Mouse (Mus musculus): ENCODE data around the gene Tsen54. TPM values are rescaled to one million over a fixed set of nuclear protein-coding genes. Genes with fewer than 3 reads are reported as not detected.
A peak's percentile ranks its signal among the peaks of the same experiment; 100 is the strongest.

Gene Tsen54
- total RNA-seq, 2 experiments from 2014 or later: 5.8 to 7.8 TPM

DNA sequence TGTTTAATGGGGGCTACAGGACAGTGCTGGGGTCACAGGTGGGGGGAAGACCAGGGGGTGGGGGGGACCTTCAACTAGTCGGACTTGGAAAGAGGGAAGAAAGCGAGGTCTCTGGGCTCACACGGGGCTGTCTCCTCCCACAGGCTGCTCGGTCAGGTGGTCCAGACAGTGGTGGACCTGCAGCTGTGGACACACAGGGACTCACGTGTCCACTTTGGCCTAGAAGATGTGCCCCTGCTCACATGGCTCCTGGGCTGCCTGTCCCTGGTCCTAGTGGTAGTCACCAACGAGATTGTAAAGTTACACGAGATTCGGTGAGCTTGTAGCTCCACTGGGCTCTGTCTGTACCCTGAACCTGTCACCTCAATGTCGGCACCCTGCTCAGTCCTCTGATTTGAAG, 16.9 kb upstream of the Tsen54 start:
- DNase-seq: no peak
- intact Hi-C loops (cut with DNase I; ENCODE audit: low total_unique reads): no loop called here

DNA sequence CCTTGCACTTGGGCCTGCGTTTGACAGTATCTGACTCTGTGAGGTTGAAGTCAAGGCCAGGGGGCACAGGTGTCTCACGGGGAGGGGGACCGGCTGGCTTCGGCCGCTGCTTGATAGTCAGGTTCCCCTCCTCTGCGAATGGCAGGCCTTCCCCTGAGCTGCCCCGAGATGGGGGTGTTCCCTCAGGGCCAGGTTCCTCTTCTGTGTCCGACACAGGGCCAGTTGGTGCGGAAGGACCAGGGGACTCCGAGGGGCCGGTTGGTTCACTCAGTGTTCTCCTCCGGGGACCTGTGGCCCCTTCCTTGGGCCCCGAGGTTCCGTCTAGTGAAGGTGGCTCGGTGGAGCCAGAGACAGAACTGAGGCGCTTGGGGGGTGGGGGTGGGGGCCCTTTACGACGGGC, 13.5 kb upstream of the Tsen54 start:
- DNase-seq: no peak
- intact Hi-C loops (cut with DNase I; ENCODE audit: low total_unique reads): no loop called here

DNA sequence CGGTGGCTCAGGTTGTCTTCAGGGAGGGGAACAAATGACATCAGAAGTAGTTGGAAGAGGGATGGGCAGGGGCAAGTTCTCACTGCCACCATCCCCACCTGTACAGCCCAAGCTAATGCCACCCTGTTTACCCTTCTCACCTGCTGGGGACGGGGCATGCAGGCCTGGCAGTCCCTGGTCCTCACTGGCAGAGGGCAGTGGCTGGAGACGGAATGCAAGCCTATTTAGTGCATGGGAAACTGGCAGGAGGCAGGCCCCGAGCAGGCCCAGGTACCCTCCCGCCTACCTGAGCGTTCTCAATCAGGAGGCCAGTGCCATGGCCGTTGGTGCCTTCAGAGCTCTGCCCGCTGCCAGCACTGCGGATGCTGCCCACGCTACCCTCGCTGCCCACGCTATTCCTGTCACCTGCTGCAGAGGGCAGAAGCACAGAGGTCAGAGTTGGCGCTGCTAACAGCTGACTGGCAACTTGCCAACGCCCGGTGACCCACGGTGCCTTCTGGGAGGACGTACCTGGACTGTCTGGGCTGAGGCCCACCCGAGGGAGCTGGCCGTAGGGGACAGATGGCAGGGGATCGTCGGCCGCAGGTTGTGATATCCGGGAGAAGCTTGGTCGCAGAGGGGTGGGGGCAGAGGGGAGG, 11.3 kb upstream of the Tsen54 start:
- no peak for DNase-seq
- intact Hi-C loops (cut with DNase I; ENCODE audit: low total_unique reads): no loop called here

DNA sequence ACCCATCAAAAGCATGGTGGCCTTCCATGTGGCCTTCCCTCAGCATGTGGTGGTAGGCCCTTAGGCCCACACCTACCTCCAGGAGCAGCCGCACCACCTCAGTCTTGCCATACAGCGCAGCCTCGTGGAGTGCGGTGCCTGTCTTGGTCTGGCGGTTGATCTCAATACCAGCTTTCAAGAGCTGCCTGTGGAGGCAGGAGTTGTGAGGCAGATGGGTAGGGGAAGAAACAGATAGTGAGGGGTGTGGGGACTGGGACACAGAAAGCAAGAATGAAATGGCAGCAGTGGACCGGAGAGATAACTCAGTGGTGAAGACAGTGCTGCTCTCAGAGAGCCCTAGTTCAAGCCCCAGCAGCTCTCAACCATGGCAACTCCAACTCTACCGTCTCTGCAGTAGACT, 9.5 kb upstream of the Tsen54 start:
- DNase-seq: no peak
- intact Hi-C loops (cut with DNase I; ENCODE audit: low total_unique reads): no loop called here

DNA sequence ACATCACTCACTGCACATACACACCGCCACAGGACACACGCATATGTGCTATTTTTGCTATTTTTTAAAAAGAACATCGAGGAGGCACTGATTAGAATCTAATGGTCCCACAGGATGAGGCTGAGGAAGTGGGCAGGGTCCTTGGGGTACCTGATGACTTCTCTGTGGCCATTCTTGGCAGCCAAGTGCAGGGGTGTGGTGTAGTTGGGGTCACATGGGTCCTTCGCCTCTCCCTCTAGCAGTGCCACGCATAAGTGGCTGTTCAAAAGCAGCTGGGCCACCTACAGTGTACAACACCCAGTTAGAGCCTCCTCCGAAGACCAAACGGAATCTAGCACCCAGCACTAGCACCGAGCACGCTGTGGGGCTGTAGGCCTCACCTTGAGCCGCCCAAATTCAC, 8.4 kb upstream of the Tsen54 start:
- intact Hi-C loops (cut with DNase I; ENCODE audit: low total_unique reads): no loop called here
- DNase-seq: no peak

- intact Hi-C loops (cut with DNase I; ENCODE audit: low total_unique reads): no loop called here
- DNase-seq: no peak
Measured at GRCm38 (mm10) chr11:115807306-115807705, 7.2 kb upstream of the Tsen54 start.

DNA sequence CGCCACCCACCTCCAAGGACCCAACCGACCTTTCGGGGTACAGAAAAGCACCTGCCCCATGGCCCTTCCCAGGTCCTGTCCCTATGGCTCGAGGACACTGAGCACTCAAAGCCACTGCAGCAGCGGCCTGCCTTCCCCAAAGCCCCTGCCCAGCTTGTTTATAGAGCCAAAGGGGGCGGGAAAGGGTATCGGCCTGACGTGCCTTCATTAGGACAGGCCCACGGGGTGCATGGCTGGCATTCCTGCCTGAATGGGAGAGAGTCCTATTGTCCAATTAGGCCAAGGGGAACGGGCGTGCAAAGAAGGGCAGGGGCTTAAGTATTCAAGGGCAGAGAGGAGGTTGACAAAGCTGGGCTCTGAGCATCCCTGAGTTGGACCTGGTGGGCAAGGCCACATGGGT, 6.6 kb upstream of the Tsen54 start:
- no peak for DNase-seq
- intact Hi-C loops (cut with DNase I; ENCODE audit: low total_unique reads): no loop called here

GRCm38 (mm10) chr11:115808696-115809310, 5.7 kb upstream of the Tsen54 start:
- intact Hi-C loops (cut with DNase I; ENCODE audit: low total_unique reads): no loop called here
- no peak for DNase-seq

- DNase-seq: no peak
- intact Hi-C loops (cut with DNase I; ENCODE audit: low total_unique reads): no loop called here
Measured at GRCm38 (mm10) chr11:115809311-115809781, 5.2 kb upstream of the Tsen54 start.

DNA sequence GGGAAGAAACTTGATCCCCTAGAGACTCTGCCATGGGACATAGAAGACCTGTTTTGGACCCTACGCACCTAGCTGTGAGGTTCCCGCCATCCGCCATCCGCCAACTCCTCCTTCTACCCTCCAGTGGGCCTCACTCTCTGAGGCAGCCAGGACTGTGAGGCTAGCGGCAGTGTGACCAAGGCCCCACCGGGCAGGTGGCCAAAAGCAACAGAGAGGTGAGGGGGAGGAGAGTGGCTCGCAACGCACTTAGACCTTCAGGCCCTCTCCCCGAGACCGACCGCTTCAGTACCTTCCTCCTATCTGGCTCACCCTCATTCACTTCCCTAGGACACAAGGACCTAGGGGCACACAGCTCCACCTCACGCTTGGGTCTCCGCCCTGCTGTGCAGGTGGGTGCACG, 4.1 kb upstream of the Tsen54 start:
- intact Hi-C loops (cut with DNase I; ENCODE audit: low total_unique reads): loop anchor here (10.0 kb wide), 1 partner anchor 166 kb away; no protein-coding TSS in a partner anchor
- no peak for DNase-seq

GRCm38 (mm10) chr11:115811381-115812093, 3.0 kb upstream of the Tsen54 start:
- no peak for DNase-seq
- intact Hi-C loops (cut with DNase I; ENCODE audit: low total_unique reads): loop anchor here (10.0 kb wide), 1 partner anchor 167 kb away; no protein-coding TSS in a partner anchor

- no peak for DNase-seq
Measured at GRCm38 (mm10) chr11:115812095-115812494, 2.4 kb upstream of the Tsen54 start.

GRCm38 (mm10) chr11:115812533-115813420, 1.7 kb upstream of the Tsen54 start:
- no peak for DNase-seq
- intact Hi-C loops (cut with DNase I; ENCODE audit: low total_unique reads): loop anchor here (10.0 kb wide), 1 partner anchor 168 kb away; no protein-coding TSS in a partner anchor

More at GRCm38 (mm10) chr11:115812095-115812494, 2.4 kb upstream of the Tsen54 start:
- intact Hi-C loops (cut with DNase I; ENCODE audit: low total_unique reads): loop anchor here (10.0 kb wide), 1 partner anchor 167 kb away; no protein-coding TSS in a partner anchor

- intact Hi-C loops (cut with DNase I; ENCODE audit: low total_unique reads): loop anchor here (2.0 to 10.0 kb wide), 2 partner anchors 91 to 169 kb away; no protein-coding TSS in a partner anchor
Measured at GRCm38 (mm10) chr11:115813507-115814296, 822 bp upstream of the Tsen54 start, which contains the start of gene Caskin2. TSS of gene Caskin2 (minus strand) at chr11:115813639.

DNA sequence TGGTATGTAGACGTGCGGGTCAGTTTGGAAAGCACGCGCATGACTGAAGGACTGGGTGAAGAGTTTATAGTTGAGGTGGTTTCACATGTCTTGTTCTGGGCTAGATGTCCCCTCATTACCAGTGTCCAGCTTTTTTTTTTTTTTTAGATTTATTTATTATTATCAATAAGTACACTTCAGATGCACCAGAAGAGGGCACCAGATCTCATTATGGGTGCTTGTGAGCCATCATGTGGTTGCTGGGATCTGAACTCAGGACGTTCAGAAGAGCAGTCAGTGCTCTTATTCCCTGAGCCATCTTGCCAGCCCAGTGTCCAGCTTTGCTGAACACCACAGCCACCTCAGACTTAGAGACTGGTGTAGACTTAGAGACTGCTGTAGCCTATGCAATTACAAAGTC, 2.8 kb downstream of the Tsen54 start:
- intact Hi-C loops (cut with DNase I; ENCODE audit: low total_unique reads): loop anchor here (10.0 kb wide), 1 partner anchor 173 kb away; no protein-coding TSS in a partner anchor
- DNase-seq: no peak

More at GRCm38 (mm10) chr11:115813507-115814296, 822 bp upstream of the Tsen54 start, which contains the start of gene Caskin2:
- peak; percentile 97 for DNase-seq

DNA sequence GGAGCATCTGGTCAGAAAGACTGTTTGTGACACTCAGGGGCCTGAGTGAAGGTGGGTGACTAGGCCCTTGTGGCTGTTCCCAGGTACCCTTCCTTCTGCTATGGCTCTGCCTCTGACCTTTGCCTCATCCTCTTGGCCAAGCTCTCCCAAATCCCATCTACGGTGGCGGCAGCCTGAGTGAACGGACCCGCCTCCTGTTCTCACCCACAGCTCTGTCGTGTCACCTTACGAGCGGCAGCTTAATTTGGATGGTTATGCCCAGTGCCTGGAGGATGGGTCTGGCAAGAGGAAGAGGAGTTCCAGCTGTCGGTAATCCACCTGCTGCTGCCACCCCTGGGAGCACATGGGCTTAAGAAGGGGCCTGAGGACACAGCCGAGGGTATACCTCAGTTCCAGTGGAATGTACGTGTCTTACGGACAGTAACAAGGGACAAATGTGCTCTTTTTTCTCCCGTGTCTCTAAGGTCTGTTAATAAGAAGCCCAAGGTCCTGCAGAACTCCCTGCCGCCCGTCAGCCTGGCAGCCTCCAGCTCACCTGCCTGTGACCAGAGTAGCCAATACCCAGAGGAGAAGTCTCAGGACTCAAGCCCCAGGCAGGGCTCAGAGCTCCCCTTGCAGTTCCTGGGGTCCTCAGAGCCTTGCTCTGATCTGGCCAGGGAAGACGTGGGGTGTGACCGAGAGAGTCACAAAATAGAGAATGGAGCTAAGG, 5.5 kb downstream of the Tsen54 start:
- intact Hi-C loops (cut with DNase I; ENCODE audit: low total_unique reads): loop anchor here (10.0 kb wide), 1 partner anchor 175 kb away; no protein-coding TSS in a partner anchor
- no peak for DNase-seq

DNA sequence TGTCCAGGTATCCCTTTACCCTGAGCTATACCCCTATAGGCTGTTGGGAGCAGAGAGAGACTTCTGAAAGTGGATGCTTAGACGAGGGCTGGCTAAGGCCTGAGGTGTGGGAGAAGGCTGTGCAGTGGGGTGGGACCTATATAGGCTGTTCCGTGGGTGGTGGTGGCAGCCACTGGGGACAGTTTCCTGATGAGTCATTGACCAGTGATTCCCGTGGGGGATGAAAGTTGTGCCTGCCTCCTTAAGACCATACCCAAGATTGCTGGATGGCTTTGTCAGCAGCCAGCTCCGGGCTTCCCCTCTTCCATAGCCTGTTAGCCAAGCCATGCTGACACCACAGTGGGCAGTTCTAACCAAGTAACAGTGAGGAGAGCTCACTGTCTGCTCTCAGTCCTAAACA, 6.5 kb downstream of the Tsen54 start:
- DNase-seq: no peak
- intact Hi-C loops (cut with DNase I; ENCODE audit: low total_unique reads): no loop called here

Measured in gastrocnemius, postnatal 14 days (tissue).